Mouse (Mus musculus) spleen, postnatal 4 days (tissue): ENCODE measurements around the gene Foxi1.

Experiments
- DNase-seq, 2 experiments: peaks; one replicate each; pipeline ENCODE4 v3.0.0; 2022; ENCODE audit warnings: low spot score in 2 of 2

The Foxi1 gene

DNA sequence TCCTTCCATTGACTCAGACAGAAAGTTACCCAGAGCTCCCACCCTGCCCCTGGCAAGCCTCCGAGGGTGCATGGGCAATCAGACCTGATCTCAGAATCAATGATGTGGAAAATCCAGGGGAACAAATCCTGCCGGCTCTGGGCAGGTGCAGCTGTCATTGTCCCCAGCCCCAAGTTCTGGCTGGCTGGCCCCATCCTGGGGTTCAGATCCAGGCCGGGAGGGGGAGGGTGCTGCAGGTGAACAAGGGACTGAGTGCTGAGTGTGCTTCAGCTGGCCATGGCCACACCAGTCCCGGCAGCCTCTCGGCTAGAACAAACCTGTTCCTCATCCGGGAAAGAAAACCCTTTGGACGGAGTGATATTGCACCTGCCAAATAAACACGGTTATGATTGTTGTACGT, 49.0 kb downstream of the Foxi1 start:
- no peak for DNase-seq

DNA sequence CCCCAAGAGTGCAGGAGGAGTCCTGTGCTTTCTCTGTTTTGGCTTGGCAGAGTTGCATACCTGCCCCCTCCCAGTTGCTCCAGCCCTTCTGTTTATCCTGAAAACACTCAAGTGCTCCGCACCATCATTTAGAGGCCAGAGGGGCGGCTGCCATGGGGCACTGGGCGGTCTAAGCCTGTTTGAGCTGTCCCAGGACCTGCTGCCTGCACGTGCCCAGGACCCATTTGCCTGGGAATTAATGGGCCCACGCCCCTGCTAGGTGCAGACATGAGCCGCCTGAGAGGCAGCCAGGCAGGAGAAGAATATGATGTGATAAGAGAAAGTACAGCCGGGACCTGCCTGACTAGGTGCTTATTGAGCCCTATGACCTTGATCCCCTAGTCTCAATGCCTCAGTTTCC, 52.7 kb downstream of the Foxi1 start:
- DNase-seq, result no peak
